Mouse (Mus musculus) thymus, adult 2 months (tissue): ENCODE measurements around the gene Hace1. TPM values are rescaled to one million over a fixed set of nuclear protein-coding genes. Genes with fewer than 3 reads are reported as not detected.
"Not testable (repeated sequence)": the region's sequence is repeated elsewhere in the genome, so short reads cannot be mapped to it uniquely, and the experiment has no call there.

Source experiments
- DNase-seq: peaks from one replicate; pipeline ENCODE4 v3.0.0; 2021
- H3K27ac ChIP-seq: fragments of 200-500 bp; 2 replicates; pipeline ENCODE4 v1.5.1; 2012; ENCODE audit warnings: low read length, control low read depth; ENCODE audit not compliant: control insufficient read depth, insufficient read depth
- H3K27me3 ChIP-seq: fragments of 200-500 bp; 2 replicates; pipeline ENCODE4 v1.6.1; 2012; ENCODE audit warnings: mild to moderate bottlenecking, low read length, moderate library complexity, mixed read lengths; ENCODE audit not compliant: control insufficient read depth, insufficient read depth
- H3K36me3 ChIP-seq: fragments of 200-500 bp; 2 replicates; pipeline ENCODE4 v1.6.1; 2012; ENCODE audit warnings: mild to moderate bottlenecking, low read length, moderate library complexity; ENCODE audit not compliant: control insufficient read depth, insufficient read depth
- H3K4me1 ChIP-seq: fragments of 200-500 bp; replicated peaks from 2 replicates; pipeline ENCODE4 v1.6.1; 2012; ENCODE audit warnings: low read length; ENCODE audit not compliant: control insufficient read depth, insufficient read depth
- H3K4me3 ChIP-seq: fragments of 200-500 bp; 2 replicates; pipeline ENCODE4 v1.5.1; 2012; ENCODE audit warnings: mild to moderate bottlenecking, low read length, control low read depth, moderate library complexity; ENCODE audit not compliant: control insufficient read depth, insufficient read depth
- CTCF ChIP-seq: fragments of 200-500 bp; IDR thresholded peaks from 2 replicates; pipeline ENCODE4 v1.5.1; 2012; ENCODE audit warnings: mild to moderate bottlenecking, control low read depth, low read length, moderate library complexity, borderline replicate concordance; ENCODE audit not compliant: control insufficient read depth, poor library complexity, insufficient read depth; ENCODE audit errors: extremely low read depth
- POLR2A ChIP-seq: fragments of 200-500 bp; IDR thresholded peaks from 2 replicates; pipeline ENCODE4 v1.6.1; 2012; ENCODE audit warnings: mild to moderate bottlenecking, low read length, control low read depth, moderate library complexity; ENCODE audit not compliant: control insufficient read depth, poor library complexity, insufficient read depth; ENCODE audit errors: extremely low read depth
- WGBS: fragments of 180-500 bp; shearing (Covaris S2); methylation state at CpG from one replicate; pipeline ENCODE4 v1.1.7; 2018; 5-methylcytosine and 5-hydroxymethylcytosine counted together
- polyA plus RNA-seq: library from polyadenylated mRNA; depleted of rRNA; stranded (reverse); fragments of >200 nt; gene quantifications from 2 replicates; pipeline ENCODE4 v1.2.3, GENCODE M21; 2012; rRNA removed

The Hace1 gene
- 10.3 and 15.5 TPM in 2 replicates for polyA plus RNA-seq

DNA sequence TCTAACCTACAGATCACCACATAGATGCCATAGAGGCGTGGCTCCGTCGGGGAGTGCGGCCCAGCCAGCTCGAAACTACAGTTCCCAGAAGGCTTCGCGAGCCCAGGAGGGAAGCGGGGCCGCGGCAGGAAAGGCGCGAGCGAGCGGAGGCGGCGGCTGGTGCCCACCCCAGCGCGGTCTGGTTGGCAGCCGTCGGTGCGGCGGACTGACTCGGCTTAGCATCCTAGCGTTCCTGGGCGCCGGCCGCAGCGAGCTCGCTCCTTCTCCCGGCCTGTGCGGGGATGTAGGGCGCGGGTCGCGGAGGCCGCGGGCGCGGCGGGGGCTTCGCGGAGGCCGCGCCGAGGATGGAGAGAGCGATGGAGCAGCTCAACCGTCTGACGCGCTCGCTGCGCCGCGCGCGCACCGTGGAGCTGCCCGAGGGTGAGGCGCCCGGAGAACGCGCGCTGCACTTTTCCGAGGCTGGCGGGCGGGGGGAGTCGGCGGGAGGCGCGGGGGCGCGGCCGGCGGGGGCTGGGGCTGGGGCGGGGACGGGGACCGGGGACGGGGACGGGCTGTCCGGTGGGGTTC lies at the start of gene Hace1:
TSS of gene Hace1 (plus strand) at position 99 of the 567 bp plus-strand sequence.
- Histone ChIP-seq H3K4me1 (peaks cover 4% of the 10 kb centered on the region; the same call in 1 of the 2 replicates), H3K27ac (peak within 1 kb of the TSS; percentile 13; the same call in 1 of the 2 replicates), H3K27me3 (no peaks in the 10 kb centered on the region), H3K4me3 (peak within 1 kb of the TSS; percentile 75), H3K36me3 (no peaks in the 10 kb centered on the region)
- DNase-seq, result peak; percentile 91
- TF ChIP-seq CTCF (no peak), POLR2A (peak; percentile 59; the same call in 1 of the 2 replicates)
- WGBS, result 1% methylated on average over 76 of the region's 79 CpGs

- not testable (repeated sequence) for H3K27me3 ChIP-seq, H3K36me3 ChIP-seq, H3K4me3 ChIP-seq, H3K4me1 ChIP-seq, H3K27ac ChIP-seq, DNase-seq
- WGBS, result 95% methylated on average over 16 of the region's 16 CpGs
Measured at GRCm38 (mm10) chr10:45537334-45537733, 40.3 kb upstream of the Hace1 start.

DNA sequence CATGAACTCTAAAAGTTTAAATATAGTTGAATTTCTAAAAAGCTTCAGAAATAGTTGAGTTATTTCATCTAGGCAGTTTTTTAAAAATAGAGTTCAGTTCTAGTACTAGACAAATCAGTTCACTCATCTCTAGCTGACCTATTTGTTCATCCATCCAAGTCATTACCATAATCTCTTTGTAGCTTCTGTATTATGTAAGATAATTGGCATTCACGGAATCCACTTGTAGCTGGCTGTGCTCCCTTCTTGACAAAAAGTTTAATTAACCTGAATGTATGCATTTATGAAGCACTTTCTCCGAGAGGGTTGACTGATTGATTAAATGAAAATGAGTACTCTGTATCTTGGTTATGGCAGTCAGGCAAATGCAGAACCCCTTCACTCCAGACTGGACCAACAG lies 34.9 kb upstream of the Hace1 start:
- no peak overlapping the region for H3K4me3 ChIP-seq
- H3K36me3 ChIP-seq, result no peaks in the 10 kb centered on the region
- no peaks in the 10 kb centered on the region for H3K4me1 ChIP-seq
- H3K27me3 ChIP-seq, result no peaks in the 10 kb centered on the region
- no peak overlapping the region for H3K27ac ChIP-seq
- TF ChIP-seq CTCF (no peak), POLR2A (no peak)
- DNase-seq, result no peak
- WGBS, result 78% methylated on average over 2 of the region's 2 CpGs

DNA sequence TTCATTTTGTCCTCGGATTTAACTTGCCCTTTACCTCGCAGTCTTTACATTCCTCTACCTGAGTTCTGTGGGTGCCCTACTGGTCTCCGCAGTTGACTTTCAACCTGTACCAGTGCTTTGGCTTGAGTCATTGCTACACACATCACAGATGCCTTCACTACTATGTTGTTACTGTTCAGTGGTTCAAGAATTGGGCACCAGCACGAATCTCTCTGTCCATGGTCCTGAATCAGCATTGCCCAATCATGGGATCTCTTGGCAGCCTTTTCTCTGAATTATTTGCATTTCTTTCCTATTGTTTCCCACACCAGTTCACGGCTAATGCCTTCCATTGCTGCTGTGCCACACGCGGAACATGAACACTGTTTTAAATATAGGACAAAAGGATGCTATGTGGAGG lies 30.8 kb upstream of the Hace1 start:
- H3K27me3 ChIP-seq, result no peaks in the 10 kb centered on the region
- no peak overlapping the region for H3K27ac ChIP-seq
- TF ChIP-seq CTCF (no peak), POLR2A (no peak)
- H3K4me3 ChIP-seq, result no peak overlapping the region
- no peaks in the 10 kb centered on the region for H3K4me1 ChIP-seq
- H3K36me3 ChIP-seq, result no peaks in the 10 kb centered on the region
- DNase-seq, result no peak
- WGBS, result 49% methylated on average over 7 of the region's 7 CpGs

DNA sequence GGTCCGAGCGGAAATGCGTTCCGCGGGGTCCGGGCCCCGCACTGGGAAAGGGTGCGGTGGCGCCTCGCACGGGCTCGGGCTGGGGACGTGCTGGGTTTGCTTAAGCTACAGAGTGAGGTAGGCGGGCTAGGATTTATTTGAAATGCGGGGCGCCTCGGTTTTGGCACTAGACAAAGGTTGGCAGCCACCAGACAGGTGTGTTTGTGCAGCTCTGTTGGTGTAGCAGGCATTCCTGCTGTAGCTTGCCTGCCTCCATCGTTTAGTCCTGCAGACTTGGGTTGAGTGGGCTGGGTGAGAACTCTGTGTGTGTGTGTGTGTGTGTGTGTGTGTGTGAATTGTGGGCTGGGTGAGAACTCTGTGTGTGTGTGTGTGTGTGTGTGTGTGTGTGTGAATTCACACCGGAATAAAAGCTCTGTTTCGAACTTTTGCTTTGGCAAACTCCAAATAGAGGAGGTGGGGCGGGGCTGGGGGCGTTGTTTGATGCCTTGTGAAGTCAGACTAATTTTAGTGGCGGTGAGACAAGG lies 731 bp downstream of the Hace1 start:
- WGBS, result under 1% methylated on average over 23 of the region's 23 CpGs

DNA sequence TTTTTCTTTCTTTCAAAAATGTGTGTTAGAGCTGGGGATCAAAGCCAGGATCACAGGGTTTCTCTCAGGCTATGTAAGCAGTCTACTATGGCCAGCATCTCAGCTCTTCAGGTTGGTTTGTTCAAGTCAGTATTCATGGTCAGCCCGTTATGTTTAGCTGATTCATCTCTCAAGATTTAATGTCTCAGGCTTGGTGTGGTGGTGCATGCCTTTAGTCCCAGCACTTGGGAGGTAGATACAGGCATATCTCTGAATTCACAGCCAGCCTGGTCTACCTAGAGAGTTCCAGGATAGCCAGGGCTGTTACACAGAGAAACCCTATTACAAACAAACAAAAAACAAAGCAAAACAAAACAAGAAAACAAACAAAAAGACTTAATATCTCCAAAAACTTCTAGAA lies 5.7 kb downstream of the Hace1 start:
- Histone ChIP-seq H3K27ac (no peak overlapping the region), H3K4me1 (peaks cover 4% of the 10 kb centered on the region; the same call in 1 of the 2 replicates), H3K36me3 (no peaks in the 10 kb centered on the region), H3K27me3 (no peaks in the 10 kb centered on the region), H3K4me3 (no peak overlapping the region)
- DNase-seq, result no peak
- TF ChIP-seq POLR2A, result no peak
- no peak for TF ChIP-seq CTCF
- WGBS, result 95% methylated on average over 1 of the region's 1 CpGs

More for the DNA sequence above, 731 bp downstream of the Hace1 start:
- H3K4me3 ChIP-seq, result peak overlapping the region; percentile 75
- H3K4me1 ChIP-seq, result peaks cover 4% of the 10 kb centered on the region; the same call in 1 of the 2 replicates
- TF ChIP-seq CTCF (no peak), POLR2A (no peak)
- peak overlapping the region; percentile 13; the same call in 1 of the 2 replicates for H3K27ac ChIP-seq
- no peaks in the 10 kb centered on the region for H3K27me3 ChIP-seq
- no peaks in the 10 kb centered on the region for H3K36me3 ChIP-seq
- peak; percentile 37 for DNase-seq

GRCm38 (mm10) chr10:45583829-45584228 lies 6.2 kb downstream of the Hace1 start:
- no peak for DNase-seq
- Histone ChIP-seq H3K27ac (no peak overlapping the region), H3K27me3 (no peaks in the 10 kb centered on the region), H3K36me3 (no peaks in the 10 kb centered on the region), H3K4me1 (no peaks in the 10 kb centered on the region), H3K4me3 (no peak overlapping the region)
- whole genome bisulfite sequencing, result 97% methylated on average over 6 of the region's 6 CpGs
- no peak for TF ChIP-seq POLR2A
- TF ChIP-seq CTCF, result no peak
